Mouse (Mus musculus) hindbrain, postnatal 0 days (tissue): ENCODE data around the gene Nudt14. TPM values are rescaled to one million over a fixed set of nuclear protein-coding genes. Genes with fewer than 3 reads are reported as not detected.

Source experiments
- ATAC-seq: fragments of 200-750 bp; cut with Nextera tagmentation; 2 replicates; pipeline ENCODE4 v1.8.0; 2017; ENCODE audit warnings: mild to moderate bottlenecking, moderate TSS enrichment, moderate library complexity
- DNase-seq: peaks from one replicate; pipeline ENCODE4 v3.0.0-alpha.2; 2015; ENCODE audit warnings: low spot score
- H3K27ac ChIP-seq: fragments of 300-500 bp; sonication (generic); 2 replicates; pipeline ENCODE4 v1.5.1; 2014; ENCODE audit warnings: mild to moderate bottlenecking
- H3K27me3 ChIP-seq: fragments of 300-500 bp; sonication (generic); 2 replicates; pipeline ENCODE4 v1.6.1; 2014; ENCODE audit warnings: low read length, mixed read lengths; ENCODE audit not compliant: insufficient read depth
- H3K36me3 ChIP-seq: fragments of 300-500 bp; sonication (generic); 2 replicates; pipeline ENCODE4 v1.6.1; 2014; ENCODE audit warnings: low read length, mixed read lengths; ENCODE audit not compliant: insufficient read depth
- H3K4me1 ChIP-seq: fragments of 300-500 bp; sonication (generic); 2 replicates; pipeline ENCODE4 v1.6.1; 2014; ENCODE audit warnings: antibody characterized with exemption, low read length, mixed read lengths; ENCODE audit not compliant: insufficient read depth
- H3K4me2 ChIP-seq: fragments of 300-500 bp; sonication (generic); 2 replicates; pipeline ENCODE4 v1.6.1; 2014; ENCODE audit warnings: low read depth, mild to moderate bottlenecking, low read length, moderate library complexity, mixed read lengths
- H3K4me3 ChIP-seq: fragments of 300-500 bp; sonication (generic); 2 replicates; pipeline ENCODE4 v1.5.1; 2014; ENCODE audit warnings: low read length
- H3K9ac ChIP-seq: fragments of 300-500 bp; sonication (generic); replicated peaks from 2 replicates; pipeline ENCODE4 v1.6.1; 2014; ENCODE audit warnings: mild to moderate bottlenecking, low read length, moderate library complexity, mixed read lengths
- H3K9me3 ChIP-seq: fragments of 300-500 bp; sonication (generic); 2 replicates; pipeline ENCODE4 v1.6.1; 2016; ENCODE audit warnings: low read length, mixed read lengths
- CTCF ChIP-seq: IDR thresholded peaks from 2 replicates; pipeline ENCODE4 v1.5.1; 2016; ENCODE audit warnings: antibody characterized with exemption, control low read depth, low read depth
- WGBS: fragments of 180-500 bp; shearing (Covaris S2); extraction: QIAGEN DNeasy Blood & Tissue Kit; methylation state at CpG from one replicate; pipeline ENCODE4 v1.1.7; 2014; 5-methylcytosine and 5-hydroxymethylcytosine counted together
- polyA plus RNA-seq: library from polyadenylated mRNA; unstranded; fragments of >200 nt; fragmentation: Nextera tagmentation; extraction: Ambion mirVana; gene quantifications from 2 replicates; pipeline ENCODE4 v1.2.1, GENCODE M21; 2015
- total RNA-seq: library from RNA; depleted of rRNA; stranded (reverse); fragments of >200 nt; gene quantifications from 2 replicates; pipeline ENCODE4 v1.2.3, GENCODE M21; 2014; rRNA removed

Gene Nudt14
- total RNA-seq (29.0 and 29.4 TPM in 2 replicates), polyA plus RNA-seq (51.7 and 54.8 TPM in 2 replicates)

DNA sequence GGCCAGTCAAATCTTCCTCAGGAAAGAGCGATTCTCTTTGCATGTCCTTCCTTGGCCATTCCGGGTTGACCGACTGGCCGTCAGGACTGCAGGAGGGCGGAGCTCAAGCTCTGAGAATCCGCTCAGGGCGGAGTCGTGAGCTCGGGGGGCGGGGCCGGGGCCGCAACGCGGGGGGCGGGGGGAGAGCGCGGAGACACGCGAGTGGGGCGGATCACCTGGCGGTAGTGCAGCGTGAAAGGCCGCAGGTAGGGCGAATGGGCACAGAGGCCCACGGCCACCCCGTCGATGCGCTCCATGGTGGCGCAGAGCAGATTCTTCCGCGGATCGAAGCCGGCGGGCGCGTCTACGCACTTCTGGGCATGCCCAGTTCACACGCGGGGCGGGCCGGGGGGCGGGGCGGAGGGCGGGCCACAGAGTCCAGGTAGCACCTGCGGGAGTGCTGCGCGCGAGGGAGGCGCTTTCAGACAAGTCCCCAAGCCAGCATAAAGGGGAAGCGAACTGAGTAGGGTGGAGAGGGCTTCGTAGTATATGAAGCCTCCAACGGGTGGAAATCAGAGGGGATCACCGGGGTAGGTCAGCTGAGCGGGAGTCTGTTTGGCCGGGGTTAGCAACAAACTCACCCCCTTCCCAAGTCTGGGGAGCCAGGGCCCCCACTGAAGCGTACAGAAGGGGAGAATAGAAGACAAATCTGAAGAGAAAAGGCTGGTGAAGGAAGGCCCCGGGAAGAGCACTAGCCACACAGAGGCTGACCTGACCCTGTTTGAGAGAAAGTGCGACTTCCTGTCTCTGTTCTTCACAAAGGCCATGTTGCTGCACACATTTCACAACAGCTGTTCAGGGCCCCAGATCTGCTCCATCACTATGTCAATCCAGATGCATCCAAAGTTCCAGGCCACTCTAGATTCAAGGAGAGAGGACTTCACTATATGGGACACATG lies at the start of gene Nudt14:
Nudt14 (minus strand) TSS at position 349 of the 938 bp plus-strand sequence.
- Histone ChIP-seq H3K4me1 (peaks cover 15% of the 10 kb centered on the region), H3K4me2 (peak within 1 kb of the TSS; percentile 70), H3K4me3 (peak within 1 kb of the TSS; percentile 64), H3K9ac (peak within 1 kb of the TSS; percentile 62), H3K27me3 (no peaks in the 10 kb centered on the region), H3K36me3 (no peaks in the 10 kb centered on the region), H3K27ac (peak within 1 kb of the TSS; percentile 64; the same call in 1 of the 2 replicates), H3K9me3 (no peaks in the 10 kb centered on the region)
- DNase-seq, result peak; percentile 79
- ATAC-seq, result peak; percentile 82
- 1% methylated on average over 50 of the region's 58 CpGs for WGBS
- TF ChIP-seq CTCF, result no peak

- Histone ChIP-seq H3K4me1 (no peaks in the 10 kb centered on the region), H3K4me2 (no peak overlapping the region), H3K9ac (no peak overlapping the region), H3K27ac (no peak overlapping the region), H3K4me3 (no peak overlapping the region), H3K36me3 (peaks cover 15% of the 10 kb centered on the region), H3K27me3 (no peaks in the 10 kb centered on the region), H3K9me3 (no peaks in the 10 kb centered on the region)
- no peak for TF ChIP-seq CTCF
- ATAC-seq, result no peak
- WGBS, result 88% methylated on average over 2 of the region's 2 CpGs
- DNase-seq, result no peak
Observed at GRCm38 (mm10) chr12:112991444-112991843, 49.5 kb upstream of the Nudt14 start.

DNA sequence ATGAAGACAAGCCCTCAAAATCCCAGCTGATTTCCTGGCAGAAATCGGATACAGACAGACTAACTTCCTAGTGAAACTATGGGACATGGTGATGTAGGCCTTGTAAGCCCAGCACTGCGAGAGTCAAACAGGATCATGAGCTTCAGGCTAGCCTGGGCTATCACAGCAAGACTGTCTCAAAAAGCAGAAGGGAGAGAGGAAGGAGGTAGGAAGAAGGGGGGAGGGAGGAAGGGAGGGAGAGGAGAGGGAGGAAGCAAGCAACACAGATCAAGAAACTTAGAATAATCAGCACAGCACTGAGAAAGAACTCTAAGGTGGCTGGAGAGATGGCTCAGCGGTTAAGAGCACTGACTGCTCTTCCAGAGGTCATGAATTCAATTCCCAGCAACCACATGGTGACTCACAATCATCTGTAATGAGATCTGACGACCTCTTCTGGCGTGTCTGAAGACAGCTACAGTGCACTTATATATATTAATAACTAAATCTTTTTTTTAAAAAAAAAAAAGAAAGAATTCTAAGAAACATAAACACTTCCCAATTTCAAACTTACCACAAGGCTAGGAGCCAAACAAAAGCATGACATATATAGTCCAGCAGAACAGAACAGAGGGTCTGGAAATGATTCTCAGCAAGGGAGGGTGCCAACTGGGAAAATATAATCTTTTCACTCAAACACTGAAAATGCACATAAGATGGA lies 48.9 kb upstream of the Nudt14 start:
- no peak for TF ChIP-seq CTCF
- 88% methylated on average over 5 of the region's 5 CpGs for WGBS
- no peak for DNase-seq
- no peak overlapping the region for H3K9ac ChIP-seq
- H3K4me2 ChIP-seq, result no peak overlapping the region
- no peaks in the 10 kb centered on the region for H3K4me1 ChIP-seq
- no peaks in the 10 kb centered on the region for H3K9me3 ChIP-seq
- no peak for ATAC-seq
- H3K4me3 ChIP-seq, result no peak overlapping the region
- peaks cover 19% of the 10 kb centered on the region for H3K36me3 ChIP-seq
- H3K27ac ChIP-seq, result no peak overlapping the region
- H3K27me3 ChIP-seq, result no peaks in the 10 kb centered on the region

DNA sequence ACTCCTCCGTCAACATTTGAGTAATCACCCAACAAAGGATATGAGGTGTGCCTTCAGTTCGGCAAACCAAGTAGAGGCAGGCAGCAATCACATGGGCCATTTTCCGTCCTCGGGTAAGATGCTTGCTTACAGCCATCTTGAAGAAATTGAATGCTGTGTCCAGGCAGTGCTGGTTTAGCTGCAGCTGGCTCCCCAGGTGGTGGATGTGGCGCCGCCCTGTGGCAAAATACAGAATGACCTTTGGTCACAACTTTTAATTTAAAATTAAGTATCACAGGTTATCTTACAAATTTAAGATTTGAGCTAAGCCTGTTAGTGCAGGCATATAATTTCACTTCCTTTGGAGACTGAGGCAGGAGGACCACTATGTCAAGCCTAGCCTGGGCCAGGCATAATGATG lies 46.0 kb upstream of the Nudt14 start:
- WGBS, result 69% methylated on average over 6 of the region's 6 CpGs
- H3K27ac ChIP-seq, result no peak overlapping the region
- no peak for DNase-seq
- peak; percentile 54 for TF ChIP-seq CTCF
- H3K9ac ChIP-seq, result no peak overlapping the region
- H3K4me1 ChIP-seq, result no peaks in the 10 kb centered on the region
- H3K4me3 ChIP-seq, result no peak overlapping the region
- H3K36me3 ChIP-seq, result peaks cover 31% of the 10 kb centered on the region
- H3K27me3 ChIP-seq, result no peaks in the 10 kb centered on the region
- ATAC-seq, result no peak
- H3K9me3 ChIP-seq, result no peaks in the 10 kb centered on the region
- H3K4me2 ChIP-seq, result no peak overlapping the region

GRCm38 (mm10) chr12:112985346-112985745 lies 43.4 kb upstream of the Nudt14 start:
- WGBS, result 97% methylated on average over 6 of the region's 6 CpGs
- no peaks in the 10 kb centered on the region for H3K4me1 ChIP-seq
- no peak overlapping the region for H3K9ac ChIP-seq
- TF ChIP-seq CTCF, result peak; percentile 48
- DNase-seq (no peak), ATAC-seq (no peak)
- H3K27ac ChIP-seq, result no peak overlapping the region
- no peaks in the 10 kb centered on the region for H3K9me3 ChIP-seq
- H3K27me3 ChIP-seq, result no peaks in the 10 kb centered on the region
- peaks cover 45% of the 10 kb centered on the region for H3K36me3 ChIP-seq
- no peak overlapping the region for H3K4me2 ChIP-seq
- no peak overlapping the region for H3K4me3 ChIP-seq

DNA sequence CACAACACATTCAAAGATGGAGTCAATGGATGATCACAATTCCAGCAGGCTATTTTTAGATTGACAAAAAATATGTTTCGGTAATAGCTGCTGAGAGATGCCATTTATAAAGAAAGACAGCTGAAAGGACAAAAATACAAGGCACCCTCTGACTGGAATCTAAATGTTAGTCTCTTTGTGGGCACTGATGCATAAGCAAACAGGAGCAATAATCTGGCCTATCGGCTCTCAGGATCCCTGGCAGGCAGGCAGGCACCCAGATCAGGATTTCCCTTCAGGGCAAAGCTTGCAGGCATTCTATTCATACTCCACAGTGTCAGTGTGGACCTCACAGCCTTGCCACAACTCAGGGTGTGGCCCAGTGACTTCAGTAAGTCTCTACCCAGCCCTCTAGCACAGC lies 40.1 kb upstream of the Nudt14 start:
- Histone ChIP-seq H3K9me3 (no peaks in the 10 kb centered on the region), H3K9ac (no peak overlapping the region), H3K36me3 (peaks cover 56% of the 10 kb centered on the region), H3K4me2 (no peak overlapping the region), H3K27me3 (no peaks in the 10 kb centered on the region), H3K4me1 (peaks cover 9% of the 10 kb centered on the region; the same call in 1 of the 2 replicates), H3K4me3 (no peak overlapping the region), H3K27ac (peak overlapping the region; percentile 45; the same call in 1 of the 2 replicates)
- 41% methylated on average over 2 of the region's 2 CpGs for WGBS
- no peak for DNase-seq
- no peak for TF ChIP-seq CTCF
- ATAC-seq, result peak; percentile 36; the same call in 1 of the 2 replicates
